Mouse (Mus musculus) T-helper 17 cell (primary cell): Measurements from ENCODE around the gene Pacs1.
"Not testable (repeated sequence)": the region's sequence is repeated elsewhere in the genome, so short reads cannot be mapped to it uniquely, and the experiment has no call there.

Source experiments
- in situ Hi-C, 2 experiments: fragments of 300-600 bp; cut with MboI, MseI; formaldehyde crosslinking; loops; 1 replicate in 1 of 2; 2 replicates in 1 of 2; pipeline ENCODE4 v1.15.1; 2025; ENCODE audit warnings: high pct_unique_total_duplicates in 2 of 2

The Pacs1 gene

DNA sequence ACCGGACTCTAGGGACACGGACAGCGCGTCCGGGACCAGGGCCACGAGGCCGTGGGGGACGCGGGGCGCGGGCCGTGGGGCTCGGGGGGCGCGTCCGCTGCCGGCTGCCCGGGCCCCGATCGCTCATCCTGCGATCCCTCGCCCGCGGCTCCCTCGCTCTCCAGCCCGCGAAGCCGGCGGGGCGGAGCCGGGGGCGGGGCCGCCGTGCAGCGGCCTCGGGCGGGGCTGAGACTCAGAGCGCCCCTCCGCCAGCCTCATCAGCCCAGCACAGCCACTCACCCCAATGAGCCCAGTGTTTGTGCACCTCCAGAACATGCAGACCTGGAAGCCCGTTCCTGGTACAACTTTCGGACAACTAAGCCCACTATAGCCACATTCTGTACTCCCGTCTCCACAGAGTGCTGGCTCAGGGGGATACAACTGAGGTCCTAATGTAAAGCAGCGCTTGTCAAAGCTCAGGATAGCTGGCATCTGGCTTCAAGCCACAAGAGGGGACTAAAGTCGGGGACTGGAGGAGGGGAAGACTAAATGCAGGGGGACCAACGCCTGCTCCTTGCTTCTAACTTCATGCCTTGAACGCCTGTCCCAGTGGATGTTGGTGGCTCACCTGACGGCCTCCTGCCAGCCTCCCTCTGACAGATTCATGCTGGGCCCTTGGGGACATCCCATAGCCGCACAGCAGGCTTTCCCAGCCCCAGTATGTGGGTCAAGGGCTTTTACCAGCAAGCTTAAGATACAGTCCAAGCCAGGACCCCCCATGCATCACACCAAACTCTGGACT, 174.4 kb downstream of the Pacs1 start, which contains the start of gene Cnih2:
Gene Cnih2 (minus strand): TSS at position 159 of the 781 bp plus-strand sequence.
- in situ Hi-C loops: loop anchor here in 1 of 2 experiments (10.0 kb wide), 1 partner anchor 46 kb away; no protein-coding TSS in a partner anchor

- in situ Hi-C loops: loop anchor here in 1 of 2 experiments (10.0 kb wide), 1 partner anchor 47 kb away; no protein-coding TSS in a partner anchor
These were observed 175.2 kb downstream of the Pacs1 start for GRCm38 (mm10) chr19:5097521-5098362.

DNA sequence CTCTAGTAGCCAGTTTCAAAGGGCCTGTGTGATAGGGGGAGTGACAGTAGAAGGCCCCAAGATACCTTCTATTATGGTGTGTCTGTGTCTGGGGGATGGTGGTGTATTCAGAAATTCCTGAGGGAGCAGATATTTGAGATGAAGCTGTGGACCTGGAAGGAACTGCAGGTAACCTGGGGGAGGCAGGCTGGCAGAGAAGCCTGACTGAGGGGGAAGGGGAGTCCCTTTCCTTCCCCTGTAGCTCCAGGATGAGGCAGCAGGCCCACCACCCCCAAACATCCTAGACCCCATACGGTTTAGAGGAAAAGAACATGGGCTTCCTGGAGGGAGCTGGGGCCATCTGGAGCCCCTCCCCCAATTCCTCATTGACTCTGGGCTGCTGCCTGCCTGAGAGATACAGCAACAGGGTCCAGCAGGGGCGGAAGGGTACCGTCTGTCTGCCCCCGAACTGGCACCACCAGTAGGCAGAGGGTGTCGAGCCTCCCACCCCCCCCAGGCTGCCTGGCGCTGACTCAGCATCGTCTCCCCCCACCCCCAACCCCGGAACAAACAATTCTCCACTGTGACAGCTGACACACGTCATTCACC, 176.9 kb downstream of the Pacs1 start:
- in situ Hi-C loops: loop anchor here in 1 of 2 experiments (10.0 kb wide), 1 partner anchor 49 kb away; no protein-coding TSS in a partner anchor

GRCm38 (mm10) chr19:5094746-5095417, 178.0 kb downstream of the Pacs1 start:
- in situ Hi-C loops: loop anchor here (5.0 to 10.0 kb wide), 2 partner anchors 47 to 50 kb away; no protein-coding TSS in a partner anchor

- in situ Hi-C loops: loop anchor here (5.0 to 10.0 kb wide), 2 partner anchors 48 to 51 kb away; no protein-coding TSS in a partner anchor
These were observed 178.7 kb downstream of the Pacs1 start for GRCm38 (mm10) chr19:5094243-5094632.

- in situ Hi-C loops: loop anchor here (5.0 to 10.0 kb wide), 2 partner anchors 49 to 51 kb away; no protein-coding TSS in a partner anchor
These were observed 179.3 kb downstream of the Pacs1 start for GRCm38 (mm10) chr19:5093481-5094242.

DNA sequence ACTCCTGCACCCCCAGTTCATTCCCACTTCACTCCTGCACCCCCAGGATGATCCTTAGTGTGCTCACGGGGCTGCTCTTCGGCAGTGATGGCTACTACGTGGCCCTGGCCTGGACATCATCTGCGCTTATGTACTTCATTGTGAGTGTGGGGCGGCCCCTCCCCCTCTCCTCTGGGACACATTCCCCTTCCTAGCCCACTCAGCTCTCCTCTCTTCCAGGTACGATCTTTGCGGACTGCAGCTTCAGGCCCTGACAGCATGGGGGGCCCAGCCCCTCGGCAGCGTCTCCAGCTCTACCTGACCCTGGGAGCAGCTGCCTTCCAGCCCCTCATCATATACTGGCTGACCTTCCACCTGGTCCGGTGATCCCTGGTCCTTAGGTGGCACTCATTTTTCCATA, 180.8 kb downstream of the Pacs1 start:
- in situ Hi-C loops: loop anchor here (5.0 to 10.0 kb wide), 2 partner anchors 50 to 53 kb away; no protein-coding TSS in a partner anchor

- in situ Hi-C loops: no loop called here
These were observed 183.6 kb downstream of the Pacs1 start for GRCm38 (mm10) chr19:5089324-5089723.

DNA sequence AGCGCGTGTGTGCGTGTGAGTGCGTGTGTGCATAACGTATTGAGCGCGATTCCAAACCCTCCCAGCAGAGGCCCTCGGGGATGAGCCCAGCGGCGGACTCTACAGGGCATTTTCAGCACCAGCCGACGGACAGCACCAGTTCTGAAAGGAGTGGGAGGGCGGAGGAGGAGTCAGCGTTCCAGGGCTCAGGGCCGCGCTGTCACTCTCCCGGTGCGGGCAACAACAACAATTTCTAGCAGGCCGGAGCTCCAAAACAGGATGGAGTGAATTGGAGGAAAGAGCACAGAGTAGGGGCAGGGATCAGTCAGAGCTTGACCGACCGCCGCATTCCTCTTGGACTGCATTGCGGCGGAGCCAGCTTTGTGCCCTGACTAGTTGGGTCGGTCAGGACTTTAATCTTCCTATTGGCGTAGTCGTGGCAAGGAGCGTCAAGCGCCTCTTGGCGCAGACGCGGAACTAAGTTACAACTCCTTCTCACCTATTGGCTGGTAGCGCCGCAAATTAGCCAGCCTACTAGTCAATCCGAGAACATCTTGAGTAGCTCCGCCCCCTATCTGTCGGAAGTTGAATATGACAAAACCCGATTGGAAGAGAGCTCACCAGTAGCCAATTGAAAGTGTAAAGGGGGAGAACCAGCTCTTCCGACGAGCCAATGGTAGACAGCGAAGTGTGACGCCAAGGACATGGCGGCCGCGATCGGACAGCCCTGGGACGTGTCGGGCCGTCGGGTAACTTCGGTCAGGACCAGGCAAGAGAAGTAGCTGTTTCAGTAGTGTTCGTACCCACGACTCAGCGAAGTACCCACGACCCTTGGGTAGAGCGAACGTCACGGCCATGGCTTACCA, 184.8 kb downstream of the Pacs1 start, which contains the start of gene Yif1a:
Gene Yif1a (plus strand): TSS at position 655 of the 845 bp plus-strand sequence.
- in situ Hi-C loops: no loop called here

DNA sequence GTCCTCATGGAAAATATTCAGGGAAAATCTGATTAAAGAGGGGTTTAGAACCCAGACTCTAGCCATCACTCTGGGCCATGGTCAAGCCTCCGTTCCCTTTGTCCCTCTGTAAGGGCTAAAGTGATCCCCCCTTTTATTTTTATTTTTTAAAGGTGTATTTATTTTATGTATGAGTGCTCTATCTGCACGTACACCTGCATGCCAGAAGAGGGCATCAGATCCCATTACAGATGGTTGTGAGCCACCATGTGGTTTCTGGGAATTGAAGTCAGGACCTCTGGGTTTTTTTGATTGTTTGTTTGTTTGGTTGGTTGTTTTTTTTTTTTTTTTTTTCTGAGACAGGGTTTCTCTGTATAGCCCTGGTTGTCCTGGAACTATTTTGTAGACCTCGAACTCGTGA, 186.4 kb downstream of the Pacs1 start:
- in situ Hi-C loops: not testable (repeated sequence)

- in situ Hi-C loops: no loop called here
These were observed 187.6 kb downstream of the Pacs1 start, which contains the start of gene Tmem151a for GRCm38 (mm10) chr19:5085145-5085863. TSS of gene Tmem151a (minus strand) at chr19:5085531.

GRCm38 (mm10) chr19:5084834-5085144, 188.1 kb downstream of the Pacs1 start:
- in situ Hi-C loops: no loop called here

DNA sequence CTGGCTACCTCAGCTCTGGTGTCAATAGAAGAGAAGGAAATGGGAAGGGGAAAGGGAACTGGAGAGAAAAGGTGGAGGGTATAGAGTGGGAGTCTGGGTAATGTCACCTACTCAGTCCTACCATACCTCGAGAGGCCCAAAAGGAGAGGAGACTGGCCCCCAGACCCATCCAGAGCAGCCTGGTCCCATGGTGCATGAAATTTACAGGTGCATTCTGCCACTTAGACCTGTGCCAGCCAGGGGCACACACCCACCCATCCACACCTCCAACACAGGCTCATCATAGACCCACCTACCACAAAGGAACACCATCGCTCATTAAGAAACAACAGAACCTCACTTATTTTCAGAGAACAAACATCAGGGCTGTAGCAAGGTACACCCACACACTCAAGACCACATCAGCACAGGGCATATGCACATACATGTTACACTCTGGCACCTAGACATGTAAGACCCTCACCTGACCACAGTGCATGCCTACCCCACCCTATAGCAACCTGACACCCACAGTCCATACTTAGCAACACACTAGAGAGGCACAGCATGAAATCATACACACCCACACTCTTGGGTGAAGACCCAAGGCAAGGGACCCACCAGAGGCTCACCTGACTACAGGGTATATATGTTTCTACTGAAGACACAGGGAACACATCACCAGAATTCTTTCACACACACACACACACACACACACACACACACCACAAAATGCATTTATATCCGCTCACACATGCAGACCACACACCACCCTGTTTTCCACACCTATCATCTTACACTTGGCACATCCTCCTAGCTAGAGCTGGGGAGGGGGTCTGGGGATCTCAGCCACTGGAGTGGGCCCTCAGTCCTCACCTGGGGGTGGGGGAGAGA, 188.7 kb downstream of the Pacs1 start:
- in situ Hi-C loops: no loop called here
